Mouse (Mus musculus) hindbrain, embryonic 15.5 days (tissue): Measurements from ENCODE around the gene Wdfy3. TPM values are rescaled to one million over a fixed set of nuclear protein-coding genes. Genes with fewer than 3 reads are reported as not detected.
A peak's percentile ranks its signal among the peaks of the same experiment; 100 is the strongest.

Experiments
- ATAC-seq: fragments of 200-750 bp; cut with Nextera tagmentation; 2 replicates; pipeline ENCODE4 v1.8.0; 2017; ENCODE audit warnings: low read depth, moderate number of reproducible peaks, moderate TSS enrichment; ENCODE audit not compliant: low FRiP score
- H3K27ac ChIP-seq: fragments of 300-500 bp; sonication (generic); replicated peaks from 2 replicates; pipeline ENCODE4 v1.5.1; 2015; ENCODE audit warnings: mild to moderate bottlenecking, inconsistent platforms
- H3K27me3 ChIP-seq: fragments of 300-500 bp; sonication (generic); 2 replicates; pipeline ENCODE4 v1.6.1; 2015; ENCODE audit warnings: control low read depth, inconsistent platforms
- H3K36me3 ChIP-seq: fragments of 300-500 bp; sonication (generic); 2 replicates; pipeline ENCODE4 v1.6.1; 2015; ENCODE audit warnings: control low read depth, inconsistent platforms
- H3K4me1 ChIP-seq: fragments of 300-500 bp; sonication (generic); replicated peaks from 2 replicates; pipeline ENCODE4 v1.6.1; 2015; ENCODE audit warnings: control low read depth, inconsistent platforms
- H3K4me2 ChIP-seq: fragments of 300-500 bp; sonication (generic); 2 replicates; pipeline ENCODE4 v1.6.1; 2015; ENCODE audit warnings: moderate library complexity, mild to moderate bottlenecking, inconsistent platforms
- H3K4me3 ChIP-seq: fragments of 300-500 bp; sonication (generic); 2 replicates; pipeline ENCODE4 v1.5.1; 2015; ENCODE audit warnings: mild to moderate bottlenecking, inconsistent platforms
- H3K9ac ChIP-seq: fragments of 300-500 bp; sonication (generic); 2 replicates; pipeline ENCODE4 v1.6.1; 2015; ENCODE audit warnings: inconsistent platforms
- H3K9me3 ChIP-seq: fragments of 300-500 bp; sonication (generic); 2 replicates; pipeline ENCODE4 v1.6.1; 2016; ENCODE audit warnings: control low read depth, inconsistent platforms
- WGBS: fragments of 180-500 bp; shearing (Covaris S2); methylation state at CpG from one replicate; pipeline ENCODE4 v1.1.7; 2015; 5-methylcytosine and 5-hydroxymethylcytosine counted together
- polyA plus RNA-seq: library from polyadenylated mRNA; unstranded; fragments of >200 nt; fragmentation: Nextera tagmentation; extraction: Ambion mirVana; gene quantifications from 2 replicates; pipeline ENCODE4 v1.2.1, GENCODE M21; 2015

Gene Wdfy3
- polyA plus RNA-seq, 1 experiment from 2014 or later, result 27.4 TPM

- no peak overlapping the region for H3K9ac ChIP-seq
- H3K9me3 ChIP-seq, result no peaks in the 10 kb centered on the region
- peaks cover 71% of the 10 kb centered on the region for H3K36me3 ChIP-seq
- H3K27me3 ChIP-seq, result no peaks in the 10 kb centered on the region
- H3K4me3 ChIP-seq, result no peak overlapping the region
- 85% methylated on average over 11 of the region's 11 CpGs for WGBS
- H3K4me1 ChIP-seq, result no peaks in the 10 kb centered on the region
- H3K4me2 ChIP-seq, result no peak overlapping the region
- no peak for ATAC-seq
- no peak overlapping the region for H3K27ac ChIP-seq
Observed at GRCm38 (mm10) chr5:101895119-101895518, 174.6 kb downstream of the Wdfy3 start.

- Histone ChIP-seq H3K4me3 (no peak overlapping the region), H3K27me3 (no peaks in the 10 kb centered on the region), H3K9ac (no peak overlapping the region), H3K36me3 (peaks cover 75% of the 10 kb centered on the region), H3K4me2 (no peak overlapping the region), H3K9me3 (no peaks in the 10 kb centered on the region), H3K27ac (no peak overlapping the region), H3K4me1 (no peaks in the 10 kb centered on the region)
- ATAC-seq, result peak; percentile 38; the same call in 1 of the 2 replicates
- 73% methylated on average over 13 of the region's 13 CpGs for WGBS
Observed at GRCm38 (mm10) chr5:101893820-101894515, 175.8 kb downstream of the Wdfy3 start.

- H3K36me3 ChIP-seq, result peaks cover 92% of the 10 kb centered on the region
- no peaks in the 10 kb centered on the region for H3K27me3 ChIP-seq
- H3K4me1 ChIP-seq, result no peaks in the 10 kb centered on the region
- no peak for ATAC-seq
- 96% methylated on average over 6 of the region's 6 CpGs for WGBS
- H3K9ac ChIP-seq, result no peak overlapping the region
- no peak overlapping the region for H3K27ac ChIP-seq
- H3K9me3 ChIP-seq, result no peaks in the 10 kb centered on the region
- H3K4me2 ChIP-seq, result no peak overlapping the region
- H3K4me3 ChIP-seq, result no peak overlapping the region
Observed at GRCm38 (mm10) chr5:101891694-101892416, 177.9 kb downstream of the Wdfy3 start.

- H3K36me3 ChIP-seq, result peaks cover 91% of the 10 kb centered on the region
- H3K4me1 ChIP-seq, result no peaks in the 10 kb centered on the region
- no peak overlapping the region for H3K9ac ChIP-seq
- H3K27me3 ChIP-seq, result no peaks in the 10 kb centered on the region
- WGBS, result 93% methylated on average over 19 of the region's 19 CpGs
- H3K9me3 ChIP-seq, result no peaks in the 10 kb centered on the region
- ATAC-seq, result no peak
- H3K4me2 ChIP-seq, result no peak overlapping the region
- no peak overlapping the region for H3K4me3 ChIP-seq
- no peak overlapping the region for H3K27ac ChIP-seq
Observed at GRCm38 (mm10) chr5:101887989-101888388, 181.7 kb downstream of the Wdfy3 start.

- H3K36me3 ChIP-seq, result peaks cover 93% of the 10 kb centered on the region
- H3K9ac ChIP-seq, result no peak overlapping the region
- no peaks in the 10 kb centered on the region for H3K9me3 ChIP-seq
- no peak overlapping the region for H3K4me3 ChIP-seq
- no peaks in the 10 kb centered on the region for H3K27me3 ChIP-seq
- WGBS, result 89% methylated on average over 12 of the region's 12 CpGs
- no peaks in the 10 kb centered on the region for H3K4me1 ChIP-seq
- no peak for ATAC-seq
- no peak overlapping the region for H3K27ac ChIP-seq
- H3K4me2 ChIP-seq, result no peak overlapping the region
Observed at GRCm38 (mm10) chr5:101885039-101885438, 184.7 kb downstream of the Wdfy3 start.

- Histone ChIP-seq H3K4me2 (no peak overlapping the region), H3K4me1 (no peaks in the 10 kb centered on the region), H3K9me3 (no peaks in the 10 kb centered on the region), H3K36me3 (peaks cover 78% of the 10 kb centered on the region), H3K27ac (no peak overlapping the region), H3K4me3 (no peak overlapping the region), H3K27me3 (no peaks in the 10 kb centered on the region), H3K9ac (no peak overlapping the region)
- no peak for ATAC-seq
- WGBS, result 95% methylated on average over 15 of the region's 15 CpGs
Observed at GRCm38 (mm10) chr5:101882191-101882590, 187.5 kb downstream of the Wdfy3 start.

GRCm38 (mm10) chr5:101879914-101880313 is 189.8 kb downstream of the Wdfy3 start:
- Histone ChIP-seq H3K9me3 (no peaks in the 10 kb centered on the region), H3K27ac (no peak overlapping the region), H3K4me2 (no peak overlapping the region), H3K4me1 (no peaks in the 10 kb centered on the region), H3K27me3 (no peaks in the 10 kb centered on the region), H3K36me3 (peaks cover 74% of the 10 kb centered on the region), H3K9ac (no peak overlapping the region), H3K4me3 (no peak overlapping the region)
- WGBS, result 96% methylated on average over 4 of the region's 4 CpGs
- ATAC-seq, result no peak

- H3K4me2 ChIP-seq, result no peak overlapping the region
- WGBS, result 82% methylated on average over 9 of the region's 9 CpGs
Observed at GRCm38 (mm10) chr5:101878403-101878802, 191.3 kb downstream of the Wdfy3 start.

GRCm38 (mm10) chr5:101876185-101876584 is 193.5 kb downstream of the Wdfy3 start:
- Histone ChIP-seq H3K27ac (no peak overlapping the region), H3K4me1 (no peaks in the 10 kb centered on the region), H3K9me3 (no peaks in the 10 kb centered on the region), H3K4me3 (no peak overlapping the region), H3K27me3 (no peaks in the 10 kb centered on the region), H3K36me3 (peaks cover 68% of the 10 kb centered on the region), H3K4me2 (no peak overlapping the region), H3K9ac (no peak overlapping the region)
- no peak for ATAC-seq
- 92% methylated on average over 4 of the region's 4 CpGs for WGBS

More at GRCm38 (mm10) chr5:101878403-101878802, 191.3 kb downstream of the Wdfy3 start:
- no peak overlapping the region for H3K9ac ChIP-seq
- H3K27ac ChIP-seq, result no peak overlapping the region
- no peaks in the 10 kb centered on the region for H3K27me3 ChIP-seq
- H3K9me3 ChIP-seq, result no peaks in the 10 kb centered on the region
- no peak overlapping the region for H3K4me3 ChIP-seq
- peaks cover 71% of the 10 kb centered on the region for H3K36me3 ChIP-seq
- H3K4me1 ChIP-seq, result no peaks in the 10 kb centered on the region
- no peak for ATAC-seq

- H3K4me2 ChIP-seq, result no peak overlapping the region
- H3K36me3 ChIP-seq, result peaks cover 92% of the 10 kb centered on the region
- no peak overlapping the region for H3K4me3 ChIP-seq
- ATAC-seq, result no peak
- H3K9ac ChIP-seq, result no peak overlapping the region
- no peaks in the 10 kb centered on the region for H3K4me1 ChIP-seq
- WGBS, result 83% methylated on average over 2 of the region's 2 CpGs
- no peaks in the 10 kb centered on the region for H3K27me3 ChIP-seq
- no peaks in the 10 kb centered on the region for H3K9me3 ChIP-seq
- H3K27ac ChIP-seq, result no peak overlapping the region
Observed at GRCm38 (mm10) chr5:101866722-101867121, 203.0 kb downstream of the Wdfy3 start.

GRCm38 (mm10) chr5:101863946-101864345 is 205.8 kb downstream of the Wdfy3 start:
- Histone ChIP-seq H3K36me3 (peaks cover 86% of the 10 kb centered on the region), H3K9ac (no peak overlapping the region), H3K27me3 (no peaks in the 10 kb centered on the region), H3K9me3 (no peaks in the 10 kb centered on the region), H3K4me1 (no peaks in the 10 kb centered on the region), H3K27ac (no peak overlapping the region), H3K4me2 (no peak overlapping the region), H3K4me3 (no peak overlapping the region)
- WGBS, result 94% methylated on average over 6 of the region's 6 CpGs
- ATAC-seq, result no peak

- Histone ChIP-seq H3K4me3 (no peak overlapping the region), H3K9me3 (no peaks in the 10 kb centered on the region), H3K27me3 (no peaks in the 10 kb centered on the region), H3K27ac (no peak overlapping the region), H3K36me3 (peaks cover 82% of the 10 kb centered on the region), H3K4me1 (no peaks in the 10 kb centered on the region), H3K4me2 (no peak overlapping the region), H3K9ac (no peak overlapping the region)
- ATAC-seq, result no peak
- WGBS, result 90% methylated on average over 8 of the region's 8 CpGs
Observed at GRCm38 (mm10) chr5:101862651-101863050, 207.1 kb downstream of the Wdfy3 start.
